In genomic region chr5:122521130-122521473, GRCm38 (mm10) we compare ENCODE assay signal across 8 mouse cellular contexts.
"Had no signal": no experiment of that assay in that cellular context is flagged by ENCODE, and none has a peak within 500 bp of the region (broad histone marks: within the 10 kb centered on the region; RNA-seq: fewer than 3 reads in every experiment).

No protein-coding gene starts in this region.

- H3K27me3 ChIP-seq: limb, embryonic 15.5 days; midbrain, embryonic 13.5 days had no signal

- H3K27ac ChIP-seq: limb, embryonic 15.5 days; liver, embryonic 13.5 days; midbrain, embryonic 13.5 days; stomach, postnatal 0 days had no signal

- H3K36me3 ChIP-seq: limb, embryonic 15.5 days; liver, embryonic 13.5 days; midbrain, embryonic 13.5 days had no signal

- H3K9me3 ChIP-seq: limb, embryonic 15.5 days; liver, embryonic 13.5 days; midbrain, embryonic 13.5 days had no signal

- H3K4me2 ChIP-seq: limb, embryonic 15.5 days; liver, embryonic 13.5 days; midbrain, embryonic 13.5 days had no signal

- ATAC-seq: midbrain, embryonic 13.5 days had no signal

- H3K4me3 ChIP-seq: limb, embryonic 15.5 days; liver, embryonic 13.5 days; midbrain, embryonic 13.5 days had no signal

- H3K9ac ChIP-seq: limb, embryonic 15.5 days; liver, embryonic 13.5 days; midbrain, embryonic 13.5 days had no signal

- DNase-seq: layer of hippocampus, adult 9-11 months; layer of hippocampus, postnatal 36 days; liver, embryonic 13.5 days; lung, adult 18-20 months; thymus, postnatal 14 days had no signal
